Mouse (Mus musculus) forebrain, embryonic 14.5 days (tissue): Measurements from ENCODE around the gene Vmn1r174. TPM values are rescaled to one million over a fixed set of nuclear protein-coding genes. Genes with fewer than 3 reads are reported as not detected.
"Not testable (repeated sequence)": the region's sequence is repeated elsewhere in the genome, so short reads cannot be mapped to it uniquely, and the experiment has no call there.

Experiments
- ATAC-seq: fragments of 200-750 bp; cut with Nextera tagmentation; 2 replicates; pipeline ENCODE4 v1.8.0; 2017; ENCODE audit warnings: mild to moderate bottlenecking, moderate library complexity
- DNase-seq: peaks from one replicate; pipeline ENCODE4 v3.0.0-alpha.2; 2015; ENCODE audit warnings: low spot score
- H3K27ac ChIP-seq: fragments of 300-500 bp; sonication (generic); 2 replicates; pipeline ENCODE4 v1.5.1; 2014; ENCODE audit warnings: low read depth, mild to moderate bottlenecking, control low read depth, low read length, moderate library complexity
- H3K27me3 ChIP-seq: fragments of 300-500 bp; sonication (generic); replicated peaks from 2 replicates; pipeline ENCODE4 v1.6.1; 2014; ENCODE audit warnings: low read length, control low read depth, mixed read lengths; ENCODE audit not compliant: control insufficient read depth, insufficient read depth
- H3K36me3 ChIP-seq: fragments of 300-500 bp; sonication (generic); 2 replicates; pipeline ENCODE4 v1.6.1; 2014; ENCODE audit warnings: low read length, control low read depth; ENCODE audit not compliant: control insufficient read depth, insufficient read depth
- H3K4me1 ChIP-seq: fragments of 300-500 bp; sonication (generic); 2 replicates; pipeline ENCODE4 v1.6.1; 2014; ENCODE audit warnings: antibody characterized with exemption, low read length, control low read depth; ENCODE audit not compliant: control insufficient read depth, insufficient read depth
- H3K4me2 ChIP-seq: fragments of 300-500 bp; sonication (generic); 2 replicates; pipeline ENCODE4 v1.6.1; 2014; ENCODE audit warnings: mild to moderate bottlenecking, control low read depth, low read length
- H3K4me3 ChIP-seq: fragments of 300-500 bp; sonication (generic); 2 replicates; pipeline ENCODE4 v1.5.1; 2014; ENCODE audit warnings: low read depth, low read length, control low read depth
- H3K9ac ChIP-seq: fragments of 300-500 bp; sonication (generic); 2 replicates; pipeline ENCODE4 v1.6.1; 2014; ENCODE audit warnings: mild to moderate bottlenecking, low read length, control low read depth, moderate library complexity
- H3K9me3 ChIP-seq: fragments of 300-500 bp; sonication (generic); replicated peaks from 2 replicates; pipeline ENCODE4 v1.6.1; 2016; ENCODE audit warnings: low read length, control low read depth, mixed read lengths; ENCODE audit not compliant: control insufficient read depth
- WGBS: fragments of 180-500 bp; shearing (Covaris S2); extraction: QIAGEN DNeasy Blood & Tissue Kit; methylation state at CpG from one replicate; pipeline ENCODE4 v1.1.7; 2014; 5-methylcytosine and 5-hydroxymethylcytosine counted together
- polyA plus RNA-seq: library from polyadenylated mRNA; unstranded; fragments of >200 nt; fragmentation: Nextera tagmentation; extraction: Ambion mirVana; gene quantifications from 2 replicates; pipeline ENCODE4 v1.2.1, GENCODE M21; 2014

Vmn1r174 gene
- polyA plus RNA-seq, result not detected in 2 replicates

- H3K9ac ChIP-seq, H3K36me3 ChIP-seq, H3K4me3 ChIP-seq, H3K4me1 ChIP-seq, DNase-seq, H3K27me3 ChIP-seq, ATAC-seq, H3K27ac ChIP-seq, H3K9me3 ChIP-seq, H3K4me2 ChIP-seq: not testable (repeated sequence)
- 55% methylated on average over 1 of the region's 1 CpGs for WGBS
These were observed at the start of gene Vmn1r174 for GRCm38 (mm10) chr7:23751970-23752369. Gene Vmn1r174 (plus strand): TSS chr7:23752270.

- Histone ChIP-seq H3K4me2 (no peak overlapping the region), H3K36me3 (no peaks in the 10 kb centered on the region), H3K9ac (no peak overlapping the region), H3K27ac (no peak overlapping the region), H3K4me3 (no peak overlapping the region), H3K27me3 (no peaks in the 10 kb centered on the region), H3K9me3 (peaks cover 14% of the 10 kb centered on the region), H3K4me1 (no peaks in the 10 kb centered on the region)
- no peak for DNase-seq
- ATAC-seq, result no peak
- WGBS, result 84% methylated on average over 6 of the region's 6 CpGs
These were observed 32.5 kb downstream of the Vmn1r174 start for GRCm38 (mm10) chr7:23784526-23784925.

DNA sequence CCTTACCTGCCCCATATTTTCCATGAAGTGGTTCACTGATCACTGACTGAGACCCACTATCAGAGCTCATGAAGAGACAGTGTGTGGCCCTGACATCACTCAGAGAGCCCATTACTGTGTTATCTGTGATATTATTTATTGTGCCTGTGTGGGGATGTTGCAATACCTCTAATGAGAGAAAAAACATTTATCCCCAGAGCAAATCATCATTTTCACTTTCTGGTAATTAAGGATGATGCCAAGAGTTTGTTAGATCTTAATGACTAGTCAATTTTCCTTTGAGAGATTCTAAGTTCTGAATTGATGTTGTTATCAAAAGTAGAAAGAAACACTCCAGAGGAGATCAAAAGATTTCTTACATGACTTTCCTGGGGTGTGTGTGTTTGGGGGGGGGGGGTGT, 58.5 kb downstream of the Vmn1r174 start, which contains the start of gene Vmn1r175:
Gene Vmn1r175, minus strand, starts transcription at position 101 of the 400 bp plus-strand sequence.
- not testable (repeated sequence) for H3K4me3 ChIP-seq, H3K4me1 ChIP-seq, H3K36me3 ChIP-seq, H3K4me2 ChIP-seq, DNase-seq, H3K9me3 ChIP-seq, ATAC-seq, H3K9ac ChIP-seq, H3K27me3 ChIP-seq, H3K27ac ChIP-seq

Other genes starting within 250 kb of the Vmn1r174 start
- gene Vmn1r167, start 245.1 kb upstream of the Vmn1r174 start, polyA plus RNA-seq, result not detected in 2 replicates
- gene Vmn1r168, start 212.5 kb upstream of the Vmn1r174 start, polyA plus RNA-seq, result not detected in 2 replicates
- not detected in 2 replicates for gene Vmn1r169, start 176.7 kb upstream of the Vmn1r174 start, polyA plus RNA-seq
- gene Vmn1r170, start 146.1 kb upstream of the Vmn1r174 start, polyA plus RNA-seq, result not detected in 2 replicates
- not detected in 2 replicates for gene Vmn1r171, start 121.5 kb upstream of the Vmn1r174 start, polyA plus RNA-seq
- not detected in 2 replicates for gene Vmn1r172, start 94.0 kb upstream of the Vmn1r174 start, polyA plus RNA-seq
- not detected in 2 replicates for gene Vmn1r173, start 51.6 kb upstream of the Vmn1r174 start, polyA plus RNA-seq
- not detected in 2 replicates for gene Vmn1r175, start 58.4 kb downstream of the Vmn1r174 start, polyA plus RNA-seq
- not detected in 2 replicates for gene Vmn1r176, start 85.1 kb downstream of the Vmn1r174 start, polyA plus RNA-seq
- not detected in 2 replicates for gene Vmn1r177, start 114.2 kb downstream of the Vmn1r174 start, polyA plus RNA-seq
- not detected in 2 replicates for gene Vmn1r178, start 139.7 kb downstream of the Vmn1r174 start, polyA plus RNA-seq
- gene Vmn1r179, start 174.7 kb downstream of the Vmn1r174 start, polyA plus RNA-seq, result not detected in 2 replicates
- not detected in 2 replicates for gene Vmn1r180, start 198.4 kb downstream of the Vmn1r174 start, polyA plus RNA-seq
- gene Vmn1r181, start 222.3 kb downstream of the Vmn1r174 start, polyA plus RNA-seq, result not detected in 2 replicates
- not detected in 2 replicates for gene V1rd19, start 249.4 kb downstream of the Vmn1r174 start, polyA plus RNA-seq